Mouse (Mus musculus): Measurements from ENCODE around the gene Leng8. TPM values are rescaled to one million over a fixed set of nuclear protein-coding genes. Genes with fewer than 3 reads are reported as not detected.

The Leng8 gene
- total RNA-seq, 1 experiment, result 77.2 TPM

GRCm38 (mm10) chr7:4164090-4164910 lies 27.5 kb downstream of the Leng8 start, which contains the start of gene Cdc42ep5:
Gene Cdc42ep5, minus strand, starts transcription at chr7:4164860.
- Histone ChIP-seq H3K4me1 (ENCODE audit: control insufficient read depth in 2 of 2, insufficient read depth in 2 of 2, low read length in 2 of 2, poor library complexity in 1 of 2) (peaks cover 4 to 11% of the 10 kb centered on the region in 2 experiments; a peak in 1 of 4 replicates), H3K36me3 (ENCODE audit: control insufficient read depth, insufficient read depth, low read length, poor library complexity, severe bottlenecking) (no peaks in the 10 kb centered on the region; the same call in 1 of the 2 replicates), H3K27ac (ENCODE audit: insufficient read depth, low read depth, low read length, poor library complexity, severe bottlenecking) (peak within 1 kb of the TSS; percentile 32), H3K4me3 (ENCODE audit: insufficient read depth in 1 of 2, low read depth in 1 of 2, low read length in 2 of 2, poor library complexity in 1 of 2, severe bottlenecking in 1 of 2) (peak within 1 kb of the TSS; percentile 55 to 67), H3K9ac (ENCODE audit: insufficient read depth, low read depth, low read length, poor library complexity, severe bottlenecking) (peak within 1 kb of the TSS; percentile 56), H3K9me3 (ENCODE audit: control insufficient read depth, insufficient read depth, low read depth, low read length) (no peaks in the 10 kb centered on the region)
- in situ Hi-C loops (cut with MboI; ENCODE audit: low sequenced_read_pairs in 2 of 2, unreplicated experiment in 2 of 2), result no loop called here
- no peak for DNase-seq (ENCODE audit: low read depth, low spot score)
- TF ChIP-seq MAFK (IDR thresholded peaks at IDR 0.05; ENCODE audit: insufficient read depth, low read depth, low read length), result no peak
- no peak for TF ChIP-seq CHD2 (IDR thresholded peaks at IDR 0.05; ENCODE audit: low read depth, low read length)

GRCm38 (mm10) chr7:4165286-4165685 lies 28.4 kb downstream of the Leng8 start:
- in situ Hi-C loops (cut with MboI; ENCODE audit: low sequenced_read_pairs in 2 of 2, unreplicated experiment in 2 of 2), result no loop called here
- TF ChIP-seq MAFK (IDR thresholded peaks at IDR 0.05; ENCODE audit: insufficient read depth, low read depth, low read length) (no peak), CHD2 (IDR thresholded peaks at IDR 0.05; ENCODE audit: low read depth, low read length) (no peak), ZC3H11A (IDR thresholded peaks at IDR 0.05; ENCODE audit: borderline replicate concordance, low read depth, low read length) (no peak), ZNF384 (IDR thresholded peaks at IDR 0.05; ENCODE audit: low read depth, low read length) (no peak), HCFC1 (IDR thresholded peaks at IDR 0.05; ENCODE audit: borderline replicate concordance, insufficient read depth, low read length) (no peak)
- Histone ChIP-seq H3K27ac (ENCODE audit: insufficient read depth, low read depth, low read length, poor library complexity, severe bottlenecking) (no peak overlapping the region), H3K9ac (ENCODE audit: insufficient read depth, low read depth, low read length, poor library complexity, severe bottlenecking) (no peak overlapping the region), H3K4me1 (ENCODE audit: control insufficient read depth in 2 of 2, insufficient read depth in 2 of 2, low read length in 2 of 2, poor library complexity in 1 of 2) (peaks cover 4 to 11% of the 10 kb centered on the region in 2 experiments; a peak in 1 of 4 replicates), H3K4me3 (ENCODE audit: insufficient read depth in 1 of 2, low read depth in 1 of 2, low read length in 2 of 2, poor library complexity in 1 of 2, severe bottlenecking in 1 of 2) (0 out of 4 replicates have a peak overlapping the region, but pooled peaks of 1 of the 2 experiments have one; percentile 29), H3K9me3 (ENCODE audit: control insufficient read depth, insufficient read depth, low read depth, low read length) (no peaks in the 10 kb centered on the region), H3K36me3 (ENCODE audit: control insufficient read depth, insufficient read depth, low read length, poor library complexity, severe bottlenecking) (no peaks in the 10 kb centered on the region; the same call in 1 of the 2 replicates)
- DNase-seq (ENCODE audit: low read depth, low spot score), result no peak

- Histone ChIP-seq H3K36me3 (ENCODE audit: control insufficient read depth, insufficient read depth, low read length, poor library complexity, severe bottlenecking) (no peaks in the 10 kb centered on the region), H3K9ac (ENCODE audit: insufficient read depth, low read depth, low read length, poor library complexity, severe bottlenecking) (no peak overlapping the region), H3K4me3 (ENCODE audit: insufficient read depth in 1 of 2, low read depth in 1 of 2, low read length in 2 of 2, poor library complexity in 1 of 2, severe bottlenecking in 1 of 2) (no peak overlapping the region), H3K27ac (ENCODE audit: insufficient read depth, low read depth, low read length, poor library complexity, severe bottlenecking) (no peak overlapping the region), H3K9me3 (ENCODE audit: control insufficient read depth, insufficient read depth, low read depth, low read length) (no peaks in the 10 kb centered on the region), H3K4me1 (ENCODE audit: control insufficient read depth in 2 of 2, insufficient read depth in 2 of 2, low read length in 2 of 2, poor library complexity in 1 of 2) (peaks cover 4 to 11% of the 10 kb centered on the region in 2 experiments; a peak in 1 of 4 replicates)
- no peak for DNase-seq (ENCODE audit: low read depth, low spot score)
- TF ChIP-seq CHD2 (IDR thresholded peaks at IDR 0.05; ENCODE audit: low read depth, low read length) (no peak), MAFK (IDR thresholded peaks at IDR 0.05; ENCODE audit: insufficient read depth, low read depth, low read length) (no peak), ZNF384 (IDR thresholded peaks at IDR 0.05; ENCODE audit: low read depth, low read length) (no peak), HCFC1 (IDR thresholded peaks at IDR 0.05; ENCODE audit: borderline replicate concordance, insufficient read depth, low read length) (no peak), ZC3H11A (IDR thresholded peaks at IDR 0.05; ENCODE audit: borderline replicate concordance, low read depth, low read length) (no peak)
- in situ Hi-C loops (cut with MboI; ENCODE audit: low sequenced_read_pairs in 2 of 2, unreplicated experiment in 2 of 2), result no loop called here
Measured at GRCm38 (mm10) chr7:4167098-4167497, 30.3 kb downstream of the Leng8 start.

GRCm38 (mm10) chr7:4170193-4170938 lies 33.5 kb downstream of the Leng8 start:
- in situ Hi-C loops (cut with MboI; ENCODE audit: low sequenced_read_pairs in 2 of 2, unreplicated experiment in 2 of 2), result no loop called here
- H3K27ac ChIP-seq (ENCODE audit: insufficient read depth, low read depth, low read length, poor library complexity, severe bottlenecking), result no peak overlapping the region
- TF ChIP-seq CHD2 (IDR thresholded peaks at IDR 0.05; ENCODE audit: low read depth, low read length) (no peak), HCFC1 (IDR thresholded peaks at IDR 0.05; ENCODE audit: borderline replicate concordance, insufficient read depth, low read length) (no peak), ZC3H11A (IDR thresholded peaks at IDR 0.05; ENCODE audit: borderline replicate concordance, low read depth, low read length) (no peak), MAFK (IDR thresholded peaks at IDR 0.05; ENCODE audit: insufficient read depth, low read depth, low read length) (no peak), ZNF384 (IDR thresholded peaks at IDR 0.05; ENCODE audit: low read depth, low read length) (no peak)
- no peaks in the 10 kb centered on the region for H3K9me3 ChIP-seq (ENCODE audit: control insufficient read depth, insufficient read depth, low read depth, low read length)
- H3K4me1 ChIP-seq (ENCODE audit: control insufficient read depth in 2 of 2, insufficient read depth in 2 of 2, low read length in 2 of 2, poor library complexity in 1 of 2), result peaks cover 0 to 6% of the 10 kb centered on the region in 2 experiments; a peak in 1 of 4 replicates
- no peak for DNase-seq (ENCODE audit: low read depth, low spot score)
- H3K9ac ChIP-seq (ENCODE audit: insufficient read depth, low read depth, low read length, poor library complexity, severe bottlenecking), result no peak overlapping the region
- H3K36me3 ChIP-seq (ENCODE audit: control insufficient read depth, insufficient read depth, low read length, poor library complexity, severe bottlenecking), result no peaks in the 10 kb centered on the region
- no peak overlapping the region for H3K4me3 ChIP-seq (ENCODE audit: insufficient read depth in 1 of 2, low read depth in 1 of 2, low read length in 2 of 2, poor library complexity in 1 of 2, severe bottlenecking in 1 of 2)

Data from ES-E14 (cell line).